Mouse (Mus musculus): ENCODE measurements around the gene Htr5b.

Gene Htr5b

GRCm38 (mm10) chr1:121490241-121490640 is 38.0 kb downstream of the Htr5b start:
- WGBS: 31% methylated on average over 5 of the region's 5 CpGs

- WGBS: 96% methylated on average over 6 of the region's 6 CpGs
Measured at GRCm38 (mm10) chr1:121486803-121487202, 41.5 kb downstream of the Htr5b start.

- WGBS: 94% methylated on average over 4 of the region's 4 CpGs
Measured at GRCm38 (mm10) chr1:121483091-121483490, 45.2 kb downstream of the Htr5b start.

GRCm38 (mm10) chr1:121479403-121479802 is 48.9 kb downstream of the Htr5b start:
- WGBS: 91% methylated on average over 5 of the region's 5 CpGs

- WGBS: 47% methylated on average over 12 of the region's 12 CpGs
Measured at GRCm38 (mm10) chr1:121478284-121478980, 49.8 kb downstream of the Htr5b start.

- 77% methylated on average over 5 of the region's 5 CpGs for WGBS
Measured at GRCm38 (mm10) chr1:121477716-121478115, 50.5 kb downstream of the Htr5b start.

GRCm38 (mm10) chr1:121471503-121471902 is 56.8 kb downstream of the Htr5b start:
- WGBS: 80% methylated on average over 5 of the region's 5 CpGs

GRCm38 (mm10) chr1:121468271-121468670 is 60.0 kb downstream of the Htr5b start:
- 74% methylated on average over 2 of the region's 2 CpGs for WGBS

- WGBS: 86% methylated on average over 3 of the region's 3 CpGs
Measured at GRCm38 (mm10) chr1:121466276-121466675, 62.0 kb downstream of the Htr5b start.

GRCm38 (mm10) chr1:121463806-121464205 is 64.5 kb downstream of the Htr5b start:
- 88% methylated on average over 7 of the region's 7 CpGs for WGBS

- WGBS: 89% methylated on average over 1 of the region's 1 CpGs
Measured at GRCm38 (mm10) chr1:121462643-121463042, 65.6 kb downstream of the Htr5b start.

- WGBS: 85% methylated on average over 7 of the region's 7 CpGs
Measured at GRCm38 (mm10) chr1:121461895-121462294, 66.4 kb downstream of the Htr5b start.

GRCm38 (mm10) chr1:121460077-121460476 is 68.2 kb downstream of the Htr5b start:
- WGBS: 65% methylated on average over 6 of the region's 6 CpGs
